Mouse (Mus musculus) layer of hippocampus, postnatal 14 days (tissue): ENCODE data around the gene 1700020A23Rik. TPM values are rescaled to one million over a fixed set of nuclear protein-coding genes. Genes with fewer than 3 reads are reported as not detected.

ENCODE experiments used
- DNase-seq, 2 experiments: peaks; one replicate each; pipeline ENCODE4 v3.0.0; 2021 to 2022; ENCODE audit warnings: low spot score in 2 of 2, mixed read lengths in 1 of 2
- total RNA-seq, 2 experiments: library from RNA; stranded (reverse); gene quantifications; 2 replicates each; pipeline ENCODE4 v1.2.3; 2021

Gene 1700020A23Rik
- total RNA-seq, 2 experiments from 2014 or later = not detected

GRCm38 (mm10) chr2:130449794-130450433, 44.9 kb downstream of the 1700020A23Rik start, which contains the start of gene Ptpra:
Ptpra (plus strand) TSS chr2:130450278.
- DNase-seq = peak; percentile 92

- peak in 1 of 2 experiments; percentile 58 for DNase-seq
These were observed 45.4 kb downstream of the 1700020A23Rik start for GRCm38 (mm10) chr2:130450434-130450796.

DNA sequence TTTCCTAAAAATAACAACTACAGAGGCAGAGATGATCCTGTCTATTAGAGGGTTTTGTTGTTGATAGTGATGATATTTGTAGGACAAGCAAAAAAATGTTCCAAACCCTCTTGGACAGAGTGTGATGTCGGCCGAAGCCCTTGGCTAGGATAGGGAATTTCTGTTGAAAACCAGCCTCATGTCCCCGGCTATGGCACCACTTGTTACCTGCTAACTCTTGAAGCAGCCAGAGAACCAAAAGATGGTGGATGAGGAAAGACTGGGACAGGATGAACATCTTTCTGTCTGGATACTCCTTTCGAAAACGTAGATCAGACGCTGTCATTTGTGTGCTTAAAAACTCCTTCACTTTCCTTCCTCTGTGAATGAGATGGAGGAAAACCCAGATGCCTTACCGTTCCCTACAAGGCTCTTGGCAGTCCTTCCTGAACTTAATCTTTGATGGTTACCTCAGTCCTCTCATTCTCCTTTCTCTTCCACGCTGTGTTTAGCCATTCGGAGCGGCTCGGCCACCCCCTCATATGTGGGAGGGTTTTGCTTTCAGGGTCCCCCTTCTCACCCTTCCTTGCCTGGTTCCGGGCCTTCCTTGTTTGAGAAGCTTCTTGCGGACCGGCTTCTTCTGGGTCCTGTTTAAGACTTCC, 46.1 kb downstream of the 1700020A23Rik start:
- DNase-seq = no peak

GRCm38 (mm10) chr2:130451727-130452090, 46.6 kb downstream of the 1700020A23Rik start:
- DNase-seq = no peak

- DNase-seq = no peak
These were observed 47.2 kb downstream of the 1700020A23Rik start for GRCm38 (mm10) chr2:130452266-130452665.

- peak in 1 of 2 experiments; percentile 42 for DNase-seq
These were observed 48.4 kb downstream of the 1700020A23Rik start for GRCm38 (mm10) chr2:130453421-130453820.

- DNase-seq = peak in 1 of 2 experiments; percentile 57
These were observed 49.8 kb downstream of the 1700020A23Rik start for GRCm38 (mm10) chr2:130454748-130455370.

Other genes starting within 250 kb of the 1700020A23Rik start
- 100 to 1,000 TPM; 102 TPM for gene Snrpb, start 225.9 kb upstream of the 1700020A23Rik start, total RNA-seq
- not detected for gene Tmc2, start 210.1 kb upstream of the 1700020A23Rik start, total RNA-seq
- gene Nop56, start 130.8 kb upstream of the 1700020A23Rik start, total RNA-seq = 100 to 1,000 TPM; 131 to 173 TPM
- 100 to 1,000 TPM; 297 to 301 TPM for gene Idh3b, start 120.7 kb upstream of the 1700020A23Rik start, total RNA-seq
- 10 to 100 TPM; 12.5 to 13.1 TPM for gene Ebf4, start 110.1 kb upstream of the 1700020A23Rik start, total RNA-seq
- 10 to 100 TPM; 11.8 to 14.1 TPM for gene Cpxm1, start 7.7 kb upstream of the 1700020A23Rik start, total RNA-seq
- gene Gm28372, start within 50 bp of the 1700020A23Rik start, total RNA-seq = not detected
- not detected for gene Tmem239, start 1.2 kb downstream of the 1700020A23Rik start, total RNA-seq
- 10 to 100 TPM; 85.3 to 87.5 TPM for gene Vps16, start 19.1 kb downstream of the 1700020A23Rik start, total RNA-seq
- 10 to 100 TPM; 21.8 to 22.0 TPM for gene Pced1a, start 19.4 kb downstream of the 1700020A23Rik start, total RNA-seq
- 100 to 1,000 TPM; 307 to 312 TPM for gene Ptpra, start 45.0 kb downstream of the 1700020A23Rik start, total RNA-seq
- 10 to 100 TPM; 80.2 to 82.6 TPM for gene Mrps26, start 158.5 kb downstream of the 1700020A23Rik start, total RNA-seq
- gene Oxt, start 170.9 kb downstream of the 1700020A23Rik start, total RNA-seq = not detected
- gene Avp, start 177.3 kb downstream of the 1700020A23Rik start, total RNA-seq = 1 to 10 TPM in 1 of 2 experiments, not detected in 1; 2.1 TPM
- gene Fastkd5, start 224.8 kb downstream of the 1700020A23Rik start, total RNA-seq = 1 to 10 TPM; 8.1 to 8.2 TPM
- gene Ubox5, start 224.8 kb downstream of the 1700020A23Rik start, total RNA-seq = 1 to 10 TPM; 7.3 to 8.5 TPM
- 10 to 100 TPM; 73.7 to 79.3 TPM for gene Lzts3, start 237.5 kb downstream of the 1700020A23Rik start, total RNA-seq